Mouse (Mus musculus): Measurements from ENCODE around the gene Sertad1.

The Sertad1 gene

DNA sequence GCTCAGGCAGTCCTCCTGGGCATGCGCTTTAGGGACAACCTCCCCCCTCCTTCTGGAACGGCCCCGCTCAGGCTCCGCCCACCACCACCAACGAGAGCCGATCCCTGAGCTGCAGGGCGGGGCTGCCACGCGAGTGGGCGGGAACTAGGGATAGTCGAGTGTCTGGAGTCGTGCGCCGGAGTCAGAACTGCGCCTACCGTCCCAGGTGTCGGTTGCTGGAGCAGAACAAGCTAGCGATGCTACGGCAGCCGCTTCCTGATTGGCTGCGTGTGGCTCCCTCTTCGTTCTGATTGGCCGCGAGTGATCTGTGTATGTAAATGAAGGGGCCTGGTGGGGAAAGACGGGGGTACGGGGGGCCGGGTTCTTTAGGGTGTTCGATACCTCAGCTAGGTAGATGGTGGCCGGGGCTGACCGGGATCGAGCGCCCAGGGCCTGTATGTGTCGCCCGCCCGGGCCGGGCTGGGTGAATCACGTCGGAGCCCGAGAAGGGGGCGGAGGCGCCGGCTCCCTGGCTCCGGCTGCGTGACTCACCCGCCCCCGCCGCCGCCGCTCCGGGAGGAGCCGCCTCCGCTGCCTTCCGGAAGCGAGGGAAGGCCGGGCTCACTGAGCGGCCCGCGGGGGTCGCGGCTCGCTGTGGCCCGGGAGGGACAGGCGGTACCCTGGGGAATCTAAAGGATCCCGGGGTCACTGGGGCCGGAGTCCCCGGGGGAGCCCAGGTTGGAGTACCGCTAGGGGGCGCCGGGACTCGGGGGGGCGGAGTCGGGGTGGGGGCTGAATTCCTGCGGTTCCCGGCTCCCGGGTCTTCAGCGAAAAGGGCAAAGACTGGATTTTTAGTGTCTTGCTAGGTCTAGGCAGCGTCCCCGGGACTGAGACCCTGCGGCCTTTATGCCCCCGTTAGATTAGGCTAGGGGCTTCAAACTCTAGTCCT, at the start of gene Sertad1:
Sertad1 (plus strand) TSS at position 141 of the 928 bp plus-strand sequence.
- peak; percentile 100 for DNase-seq

DNA sequence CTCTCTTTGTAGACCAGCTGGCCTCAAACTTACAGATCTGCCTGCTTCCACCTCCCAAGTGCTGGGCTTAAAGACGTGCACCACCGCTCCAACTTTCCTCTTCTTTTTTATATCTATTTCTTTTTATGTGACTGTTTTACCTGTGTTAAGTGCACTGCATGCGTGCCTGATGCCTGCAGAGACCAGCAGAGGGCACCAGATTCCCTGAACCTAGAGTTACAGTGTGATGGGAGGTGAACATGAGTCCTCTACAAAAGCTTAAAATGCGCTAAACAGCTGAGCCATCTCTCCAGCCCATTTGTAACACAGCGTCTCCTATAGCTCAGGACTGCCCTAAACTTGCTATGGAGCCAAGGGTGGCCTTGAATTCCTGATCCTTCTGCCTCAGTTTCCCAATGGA, 49.2 kb upstream of the Sertad1 start:
- DNase-seq, result no peak

DNA sequence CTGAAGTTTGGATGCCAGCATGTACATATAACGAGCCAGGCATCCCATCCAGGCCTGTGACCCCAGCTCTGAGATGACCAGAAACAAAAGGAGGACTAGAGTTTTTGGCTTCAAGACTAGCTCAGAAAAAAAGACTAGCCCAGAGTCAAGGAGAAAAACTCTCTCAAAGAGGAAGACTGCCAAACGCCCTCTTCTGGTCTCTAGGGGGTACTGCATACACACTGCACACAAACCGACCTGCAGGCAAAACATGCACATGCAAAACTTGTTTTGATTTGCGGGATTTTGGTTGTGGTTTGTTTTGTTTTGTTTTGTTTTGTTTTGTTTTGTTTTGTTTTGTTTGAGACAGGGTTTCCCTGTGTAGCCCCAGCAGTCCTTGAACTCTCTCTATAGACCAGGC, 46.7 kb upstream of the Sertad1 start:
- no peak for DNase-seq

DNA sequence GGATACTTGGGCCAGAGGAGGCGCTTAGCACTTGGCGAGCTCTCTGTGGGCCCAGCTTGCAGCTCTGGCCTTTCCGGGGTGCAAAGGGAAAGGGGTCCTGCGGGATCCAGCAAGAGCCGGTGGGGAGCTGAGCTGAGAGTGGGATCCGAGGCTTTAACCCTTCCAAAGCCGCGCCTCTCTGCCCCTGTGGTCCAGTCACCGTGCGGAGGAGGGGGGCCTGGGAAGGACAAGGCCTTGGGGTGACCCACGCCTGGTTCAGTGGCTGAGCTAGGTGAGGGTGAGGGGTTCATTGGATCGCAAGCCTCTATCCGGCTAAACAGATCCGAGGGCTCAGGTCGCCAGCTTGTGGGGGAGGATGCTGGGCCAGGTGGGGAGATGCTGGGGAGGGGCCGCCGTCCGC, 40.7 kb upstream of the Sertad1 start:
- peak; percentile 36 for DNase-seq

DNA sequence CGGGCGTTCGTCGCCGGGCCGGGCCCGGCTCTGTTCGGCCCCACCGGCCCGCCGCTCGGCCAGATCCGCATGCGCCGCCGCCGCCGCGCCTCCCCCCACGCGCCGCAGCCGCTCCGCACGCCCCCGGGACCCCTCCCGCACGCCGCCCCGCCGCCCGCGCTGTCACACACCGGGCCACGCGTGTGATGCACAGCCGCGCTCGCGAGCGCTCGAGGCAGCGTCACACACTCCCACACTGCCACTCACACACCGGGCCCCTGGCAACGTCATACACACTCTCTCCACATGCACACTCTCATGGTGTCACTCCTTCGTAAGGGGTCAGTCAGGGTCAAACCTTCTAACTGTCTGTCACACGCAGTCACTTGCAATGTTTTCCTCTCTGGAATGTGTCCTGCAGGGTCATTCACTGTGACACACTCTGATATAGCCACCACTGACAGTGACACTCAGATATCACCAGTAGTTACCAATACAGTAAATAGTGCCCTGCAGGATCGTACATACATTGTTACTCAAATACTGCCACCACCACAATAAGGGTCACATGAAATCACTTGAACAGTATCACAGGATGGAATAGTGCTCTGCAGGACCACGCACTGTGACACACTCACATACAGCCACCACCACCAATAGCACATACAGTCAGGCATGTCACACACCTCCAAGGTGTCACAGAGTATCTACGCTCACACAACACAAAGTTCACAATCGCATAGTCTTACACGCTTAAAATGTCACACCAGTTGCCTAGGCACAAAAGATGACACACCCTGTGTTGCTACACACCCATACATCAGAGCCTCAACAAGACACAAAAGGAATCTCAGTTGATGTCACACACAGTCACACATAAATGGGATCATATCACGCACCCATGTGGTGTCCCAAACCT, 39.9 kb upstream of the Sertad1 start:
- peak; percentile 62 for DNase-seq

DNA sequence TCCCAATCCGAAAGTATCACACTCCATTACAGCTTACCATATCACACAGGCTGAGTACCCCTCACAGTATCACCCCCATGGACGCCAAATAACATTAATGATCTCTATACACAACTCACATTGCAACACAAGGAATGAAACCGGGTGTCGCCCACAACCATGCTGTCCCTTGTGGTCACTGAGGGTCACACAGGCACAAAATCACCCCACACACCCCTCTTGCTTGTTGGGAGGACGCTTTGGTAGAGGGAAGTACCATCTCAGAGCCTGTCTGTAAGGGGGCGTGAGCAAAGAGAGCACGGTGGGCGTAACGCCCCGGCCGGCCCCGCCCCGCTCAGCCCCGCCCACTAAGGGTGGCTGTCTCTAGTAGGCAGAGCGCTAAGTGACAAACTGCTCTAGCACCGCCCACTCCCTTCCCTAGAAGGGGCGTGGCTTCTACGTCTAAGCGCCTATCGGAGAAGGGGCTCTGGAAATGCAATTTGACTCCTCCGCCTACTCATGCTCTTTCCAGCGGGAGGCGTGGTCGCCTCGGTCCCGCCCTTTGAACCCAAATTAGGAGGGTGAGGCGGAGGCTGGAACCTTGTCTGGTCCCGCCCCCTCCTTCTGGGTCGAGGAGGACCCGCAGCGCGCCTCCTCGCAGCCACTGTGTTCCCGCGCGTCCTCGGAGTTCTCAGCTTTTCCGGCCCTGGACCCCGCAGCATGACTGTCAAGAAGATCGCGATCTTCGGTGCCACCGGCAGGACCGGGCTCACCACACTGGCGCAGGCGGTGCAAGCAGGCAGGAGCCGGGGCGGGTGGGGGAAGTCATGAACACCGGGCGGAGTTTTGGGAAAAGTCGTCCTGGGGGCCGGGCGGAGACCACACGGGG, 39.1 kb upstream of the Sertad1 start, which contains the start of the genes Sptbn4 and Blvrb:
Sptbn4 (minus strand) TSS at position 268 of the 868 bp plus-strand sequence.
Blvrb (plus strand) TSS at position 560 of the 868 bp plus-strand sequence.
- peak; percentile 97 for DNase-seq

DNA sequence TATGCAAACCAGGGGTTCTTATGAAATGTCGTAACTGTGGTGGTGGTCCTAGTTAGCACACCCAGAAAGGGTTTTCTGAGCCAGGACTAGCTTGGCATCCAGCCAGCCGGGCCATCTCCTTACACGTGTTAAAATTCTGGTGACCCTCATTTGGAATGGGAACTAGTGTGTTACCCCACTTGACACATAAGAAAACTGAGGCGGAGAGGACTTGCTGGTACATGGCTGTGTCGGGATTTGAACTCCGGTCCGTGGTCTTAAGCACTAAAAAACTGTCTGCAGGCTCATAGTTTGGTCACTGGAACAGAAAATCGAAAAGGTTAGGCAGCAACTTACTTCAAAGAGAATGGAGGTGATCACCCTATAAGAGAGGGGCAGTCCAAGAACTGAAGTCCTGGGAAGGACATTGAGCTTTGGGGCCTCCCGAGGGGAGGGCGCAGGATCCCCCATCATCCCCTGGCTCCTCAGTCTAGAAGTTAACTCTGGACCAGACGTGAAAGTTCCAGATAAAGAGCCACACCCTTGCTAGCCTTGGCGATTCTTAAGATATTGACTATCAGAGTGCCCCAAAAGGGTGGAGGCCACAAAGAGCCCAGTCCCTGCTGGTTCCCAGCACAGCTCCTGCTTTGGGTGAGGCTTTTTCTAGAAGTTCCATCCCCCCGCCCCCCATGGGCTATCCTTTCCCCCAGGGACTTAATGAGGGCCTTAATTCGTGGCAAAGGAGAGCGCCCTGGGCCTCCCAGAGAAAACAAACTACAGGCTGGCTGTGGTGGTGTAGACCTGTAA, 38.1 kb upstream of the Sertad1 start:
- peak; percentile 60 for DNase-seq

DNA sequence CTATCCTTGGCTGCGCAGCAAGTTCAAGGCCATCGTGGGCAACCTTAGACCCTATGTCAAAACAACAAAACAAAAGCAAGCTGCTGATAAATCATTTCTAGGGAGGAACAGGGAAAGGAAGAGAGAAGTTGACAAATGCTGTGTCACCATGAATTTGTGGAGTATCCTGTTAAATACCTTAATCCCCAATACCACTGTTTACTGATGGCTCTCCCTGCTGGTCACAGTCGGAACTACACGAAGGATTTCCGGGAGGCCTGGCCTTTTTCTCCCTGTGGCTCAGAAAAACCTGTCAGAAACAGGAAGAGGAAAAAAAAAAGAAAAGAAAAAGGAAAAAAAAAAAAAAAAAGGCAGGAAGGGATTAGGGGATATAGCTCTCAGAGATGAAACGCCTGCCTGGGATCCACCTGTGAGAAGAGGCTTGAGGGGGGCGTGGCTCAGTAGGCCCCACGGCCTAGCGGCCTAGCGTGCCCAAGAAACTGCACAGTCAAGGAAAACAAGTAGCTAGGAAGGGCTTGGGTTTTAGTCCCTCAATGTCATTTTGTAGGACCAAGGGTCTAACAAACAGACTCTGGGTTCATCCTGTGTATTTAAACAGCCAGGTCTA, 37.4 kb upstream of the Sertad1 start:
- peak; percentile 64 for DNase-seq

DNA sequence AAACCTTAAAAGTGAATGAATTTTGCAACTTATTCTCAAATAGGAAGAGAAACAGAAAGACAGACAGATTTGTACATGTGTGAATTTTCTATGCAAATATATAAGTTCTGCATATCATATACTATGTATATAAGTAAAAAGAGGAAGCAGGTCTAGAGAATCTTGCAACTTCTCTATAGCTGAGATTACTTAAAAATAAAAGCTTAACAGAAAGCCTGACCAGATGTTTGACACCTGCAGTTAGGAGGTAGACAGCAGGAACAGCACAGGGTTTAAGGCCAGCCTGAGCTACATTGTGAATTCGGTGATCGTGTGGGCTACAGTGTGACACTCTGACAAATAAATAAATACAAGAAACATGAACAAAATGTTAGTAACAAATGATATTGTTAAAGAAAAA, 35.4 kb upstream of the Sertad1 start:
- no peak for DNase-seq

DNA sequence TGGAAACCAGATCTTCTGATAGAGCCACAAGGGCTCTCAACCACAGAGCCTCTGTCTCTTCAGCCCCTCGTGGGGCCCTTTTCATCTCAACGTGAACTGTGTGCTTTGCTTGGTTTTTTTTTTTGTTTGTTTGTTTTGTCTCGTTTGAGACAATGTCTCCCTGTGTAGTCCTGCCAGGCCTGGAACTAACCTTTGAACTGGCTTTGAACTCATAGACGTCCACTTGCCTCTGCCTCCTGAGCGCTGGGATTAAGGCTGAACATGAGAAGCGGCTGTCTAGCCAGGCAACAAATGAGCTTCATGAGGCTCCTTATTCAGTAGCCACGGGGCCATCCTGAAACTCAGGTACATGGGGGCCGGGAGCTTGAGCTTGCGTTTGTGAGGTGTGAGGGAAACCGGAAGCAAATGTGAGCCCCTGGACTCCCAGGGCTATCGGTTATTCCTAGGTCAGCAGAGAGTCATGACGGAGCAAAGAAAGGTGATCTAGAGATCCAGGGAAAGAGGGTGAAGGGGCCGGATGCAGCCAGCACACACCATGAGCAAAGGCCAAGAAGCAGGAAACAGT, 34.4 kb upstream of the Sertad1 start:
- no peak for DNase-seq

DNA sequence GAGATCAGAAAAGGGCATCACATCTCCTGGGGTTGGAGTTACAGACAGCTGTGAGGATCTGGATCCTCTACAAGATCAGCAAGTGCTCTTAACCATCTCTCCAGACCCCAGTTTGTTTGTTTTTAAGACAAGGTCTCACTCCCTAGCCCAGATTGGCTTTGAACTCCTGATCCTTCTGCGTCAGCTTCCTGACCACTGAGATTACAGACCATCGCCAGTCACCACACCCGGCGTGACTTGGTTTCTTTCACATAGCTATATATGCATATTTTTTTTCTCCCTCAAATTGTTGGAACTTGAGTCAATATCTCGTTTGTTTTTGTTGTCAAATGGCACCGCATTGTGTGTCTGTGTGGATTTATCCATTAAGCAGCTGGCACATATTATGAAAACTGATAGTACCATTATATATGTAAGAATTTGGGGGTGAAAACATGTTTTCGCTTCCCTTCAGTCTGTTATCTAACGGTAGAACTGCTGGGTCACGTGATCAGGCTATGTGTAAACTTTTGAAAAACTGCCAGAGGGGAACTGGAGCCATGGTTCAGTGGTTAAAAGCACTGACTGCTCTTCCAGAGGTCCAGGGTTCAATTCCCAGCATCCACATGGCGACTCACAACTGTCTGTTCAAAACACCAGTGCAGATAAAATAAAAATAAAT, 32.1 kb upstream of the Sertad1 start:
- no peak for DNase-seq

DNA sequence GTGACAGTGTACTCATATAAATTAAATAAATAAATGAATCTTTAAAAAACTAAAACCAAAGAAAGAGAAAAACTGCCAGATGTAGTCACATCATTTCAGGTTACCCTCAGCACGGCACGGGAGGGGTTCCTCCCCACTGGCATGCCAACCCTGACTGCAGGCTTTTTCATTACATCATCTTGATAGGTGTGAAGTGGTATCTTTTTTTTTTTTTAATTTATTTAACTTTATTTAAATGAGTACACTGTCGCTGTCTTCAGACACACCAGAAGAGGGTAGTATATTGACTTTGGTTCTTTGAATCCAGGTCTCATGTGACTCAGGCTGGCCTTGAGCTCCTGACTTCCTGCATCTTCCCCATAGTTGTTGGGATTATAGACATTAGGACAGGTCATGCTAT, 31.4 kb upstream of the Sertad1 start:
- DNase-seq, result no peak

DNA sequence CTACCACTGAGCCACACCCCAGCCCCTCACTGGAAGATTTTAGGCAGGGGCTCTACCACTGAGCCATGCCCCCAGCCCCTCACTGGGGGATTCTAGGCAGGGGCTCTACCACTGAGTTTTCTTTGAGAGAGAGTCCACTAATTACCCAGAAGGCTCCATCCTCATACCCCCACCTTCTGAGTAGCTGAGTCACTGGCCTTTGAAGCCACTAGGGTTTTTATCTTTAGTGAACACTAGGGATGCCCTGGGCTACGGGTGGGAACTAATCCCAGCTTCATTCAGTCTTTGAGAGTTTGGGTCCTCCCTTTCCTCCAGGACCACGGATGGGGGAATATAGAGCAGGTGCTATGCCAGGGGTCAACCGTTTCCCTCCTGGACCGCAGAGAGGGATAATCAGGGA, 28.1 kb upstream of the Sertad1 start:
- no peak for DNase-seq

DNA sequence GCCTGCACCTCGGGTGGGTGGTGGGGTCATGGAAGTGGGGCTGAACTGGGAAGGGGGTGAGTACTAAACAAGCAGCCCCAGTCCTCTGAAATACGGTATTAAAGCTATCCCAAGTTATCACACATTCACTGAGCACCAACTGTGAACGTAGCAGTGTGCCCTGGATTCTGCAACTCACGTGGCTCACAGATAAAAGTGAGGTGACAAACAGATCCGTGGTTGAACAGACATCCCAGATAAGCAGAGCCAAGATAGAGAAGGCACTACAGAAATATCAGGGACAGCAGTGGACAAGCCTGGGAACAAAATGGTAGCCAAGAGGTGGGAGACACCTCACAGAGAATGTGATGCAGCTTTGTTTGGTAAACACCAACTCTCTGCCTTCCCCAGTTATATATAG, 27.1 kb upstream of the Sertad1 start:
- DNase-seq, result no peak

DNA sequence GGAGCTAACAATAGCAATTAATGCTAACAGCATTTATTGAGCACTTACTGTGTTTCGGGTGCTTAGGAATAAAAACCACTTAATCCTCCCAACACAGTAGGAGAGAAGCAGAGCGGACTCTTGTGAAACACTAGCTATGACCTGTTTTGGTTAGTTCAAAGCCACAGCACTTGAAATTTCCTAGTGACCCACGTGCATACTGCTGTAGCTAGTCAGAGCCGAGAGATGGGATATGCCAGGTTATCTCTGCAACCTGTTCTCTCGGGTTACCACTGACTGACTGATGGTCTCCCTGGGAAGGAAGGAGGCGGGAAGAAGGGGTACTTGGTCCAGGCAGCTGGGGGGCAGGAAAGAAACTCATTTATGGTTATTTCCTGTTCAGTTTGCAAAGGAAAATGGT, 26.2 kb upstream of the Sertad1 start:
- no peak for DNase-seq

DNA sequence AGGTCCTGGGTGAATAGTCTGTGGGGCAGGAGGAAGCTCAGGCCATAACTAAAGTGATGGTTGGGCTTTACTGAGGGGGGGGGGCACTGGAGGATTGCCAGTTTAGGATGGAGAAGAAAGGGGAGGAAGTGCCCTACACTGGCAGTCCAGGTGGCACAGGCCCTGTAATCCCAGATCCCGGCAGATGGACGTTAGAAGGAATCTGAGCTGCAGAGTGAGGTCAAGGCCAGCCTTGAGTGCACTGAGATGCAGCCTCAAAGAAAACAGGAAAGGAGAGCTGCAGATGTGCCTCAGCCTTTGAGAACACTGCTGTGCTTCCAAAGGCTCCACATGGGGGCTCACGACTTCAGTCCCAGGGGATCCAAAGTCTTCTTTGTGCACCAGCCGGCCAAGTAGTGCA, 19.1 kb upstream of the Sertad1 start:
- no peak for DNase-seq

DNA sequence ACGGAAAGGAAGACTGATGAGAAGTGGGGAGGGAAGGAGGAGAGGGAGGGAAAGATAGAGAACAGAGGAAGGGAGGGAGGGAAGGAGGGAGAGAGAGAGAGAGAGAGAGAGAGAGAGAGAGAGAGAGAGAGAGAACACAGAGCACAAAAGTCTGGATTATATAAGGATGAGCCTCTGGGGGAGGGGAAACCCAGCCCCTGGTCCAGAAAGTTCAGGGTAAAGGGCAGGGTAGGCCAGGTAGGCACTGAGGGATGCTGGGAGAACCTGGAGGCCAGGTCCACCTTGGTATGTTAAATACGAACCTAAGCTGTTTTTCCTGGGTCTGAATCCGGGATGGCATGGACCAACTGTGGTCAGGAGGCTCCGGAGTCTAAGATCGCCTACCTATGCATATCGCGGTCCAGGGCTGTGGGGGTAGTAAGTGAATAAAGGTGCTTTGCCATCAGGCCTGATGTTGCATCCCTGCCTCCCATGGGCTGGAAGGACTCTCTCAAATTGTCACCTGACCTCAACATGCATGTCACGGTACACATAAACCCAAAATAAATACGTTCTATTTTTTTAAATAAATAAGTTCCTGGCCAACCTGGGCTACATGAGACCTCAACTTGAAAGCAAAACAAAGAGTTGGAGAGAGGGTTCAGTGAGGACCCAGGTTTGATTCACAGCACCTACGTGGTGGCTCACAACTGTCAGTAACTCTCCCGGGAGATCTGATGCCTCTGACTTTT, 15.2 kb upstream of the Sertad1 start:
- no peak for DNase-seq

DNA sequence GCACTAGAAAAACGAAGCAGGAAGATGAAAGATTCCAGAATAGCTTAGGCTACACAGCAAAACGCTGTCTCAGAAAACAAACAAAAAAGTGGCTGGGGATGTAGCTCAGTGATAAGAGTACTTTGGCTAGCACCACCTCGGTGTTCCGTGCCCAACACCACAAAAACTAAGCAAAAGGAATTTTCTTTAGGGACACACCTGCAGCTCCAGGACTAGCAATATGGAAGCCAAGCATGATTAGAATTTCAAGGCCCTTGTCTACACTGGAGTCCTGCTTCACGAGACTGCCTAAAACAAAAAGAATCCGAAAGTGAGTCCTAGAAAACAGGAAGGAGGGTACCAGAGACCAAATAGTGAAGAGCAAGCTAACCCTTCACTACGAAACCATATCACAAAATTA, 14.1 kb upstream of the Sertad1 start:
- no peak for DNase-seq

DNA sequence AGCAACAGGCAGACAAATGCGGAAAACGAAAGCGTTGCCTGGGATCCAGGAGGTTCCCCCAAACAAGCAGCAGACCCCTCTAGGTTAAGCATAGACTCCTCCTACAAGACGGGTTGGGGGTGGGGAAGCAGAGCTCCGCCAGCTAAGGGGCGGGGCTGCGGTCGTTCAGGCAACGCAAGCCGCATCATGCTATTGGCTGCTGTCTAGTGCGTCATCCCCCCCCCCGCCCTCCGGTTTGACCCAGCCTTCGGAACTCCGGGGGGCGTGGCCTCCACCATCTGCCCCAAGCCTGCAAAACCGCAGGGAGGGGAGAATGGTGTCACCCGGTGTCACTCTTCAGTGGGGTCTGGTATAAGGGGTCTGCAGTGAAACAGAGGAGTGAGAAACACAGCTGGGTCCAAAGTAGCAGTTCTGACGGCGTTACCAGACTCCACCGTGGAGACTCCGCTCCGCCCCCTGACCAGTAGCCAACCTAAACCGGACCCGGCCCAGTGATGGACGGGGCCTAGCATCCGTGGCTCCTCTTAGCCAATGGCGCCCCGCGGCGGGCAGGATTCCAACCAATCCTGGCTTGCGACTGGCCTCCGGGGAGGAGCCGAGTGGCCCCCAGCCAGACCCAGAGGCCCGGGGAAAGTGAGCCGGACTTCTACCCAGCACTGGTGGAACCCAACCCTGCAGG, 13.4 kb upstream of the Sertad1 start, which contains the start of gene Sertad3:
Sertad3 (plus strand) TSS at position 613 of the 679 bp plus-strand sequence.
- DNase-seq, result peak; percentile 99

Data from cerebellum, adult 11 months (tissue).